Mouse (Mus musculus): ENCODE results near the gene Syt14. TPM values are rescaled to one million over a fixed set of nuclear protein-coding genes. Genes with fewer than 3 reads are reported as not detected.
A peak's percentile ranks its signal among the peaks of the same experiment; 100 is the strongest.

The Syt14 gene
- total RNA-seq, 1 experiment from 2014 or later, result 0.14 TPM

GRCm38 (mm10) chr1:192880130-192880529, 155.4 kb downstream of the Syt14 start:
- peak; percentile 56; the same call in 1 of the 2 replicates for ATAC-seq (replicated peaks; ENCODE audit: low read depth, poor library complexity, severe bottlenecking)

GRCm38 (mm10) chr1:192879086-192879580, 156.4 kb downstream of the Syt14 start:
- no peak for ATAC-seq (replicated peaks; ENCODE audit: low read depth, poor library complexity, severe bottlenecking)

GRCm38 (mm10) chr1:192872841-192873240, 162.7 kb downstream of the Syt14 start:
- no peak for ATAC-seq (replicated peaks; ENCODE audit: low read depth, poor library complexity, severe bottlenecking)

GRCm38 (mm10) chr1:192869761-192870160, 165.8 kb downstream of the Syt14 start:
- ATAC-seq (replicated peaks; ENCODE audit: low read depth, poor library complexity, severe bottlenecking), result no peak

DNA sequence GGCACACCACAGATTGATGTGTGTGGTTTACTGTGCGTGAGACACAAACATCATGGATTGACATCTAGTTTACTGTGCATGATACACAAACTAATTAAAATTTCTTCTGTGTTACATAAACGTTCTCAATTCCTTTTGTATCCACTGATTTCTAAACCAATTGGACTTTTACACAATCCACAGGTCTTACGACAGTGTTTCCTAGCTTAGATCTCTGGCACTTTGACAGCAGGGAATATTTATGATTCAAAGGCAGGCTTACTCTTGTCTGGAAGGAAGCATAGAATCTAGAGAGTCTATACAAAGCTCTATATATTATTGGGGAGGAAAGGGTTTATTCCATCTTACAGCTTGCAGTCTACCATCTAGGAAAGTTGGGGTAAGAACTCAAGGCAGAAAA, 171.1 kb downstream of the Syt14 start:
- ATAC-seq (replicated peaks; ENCODE audit: low read depth, poor library complexity, severe bottlenecking), result no peak

GRCm38 (mm10) chr1:192861305-192861960, 174.1 kb downstream of the Syt14 start:
- no peak for ATAC-seq (replicated peaks; ENCODE audit: low read depth, poor library complexity, severe bottlenecking)

DNA sequence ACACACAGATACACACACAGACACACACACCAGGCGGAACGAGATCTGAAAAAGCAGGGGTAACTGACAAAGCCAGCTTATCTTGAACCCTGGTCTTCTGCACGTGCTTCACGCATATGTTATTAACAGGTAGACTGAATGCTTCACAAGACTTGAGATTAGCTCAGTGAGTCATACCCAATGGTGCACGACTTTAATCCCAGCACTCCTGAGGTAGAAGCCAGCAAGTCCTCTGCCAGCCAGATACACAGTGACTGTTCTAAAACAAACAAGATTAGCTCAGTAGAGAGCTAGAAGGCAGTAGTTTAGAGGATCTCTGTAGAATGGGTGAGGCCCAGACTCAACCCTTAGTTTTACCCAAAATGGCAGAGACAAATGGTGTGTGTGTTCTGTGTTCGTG, 175.3 kb downstream of the Syt14 start:
- no peak for ATAC-seq (replicated peaks; ENCODE audit: low read depth, poor library complexity, severe bottlenecking)

GRCm38 (mm10) chr1:192857582-192857981, 178.0 kb downstream of the Syt14 start:
- ATAC-seq (replicated peaks; ENCODE audit: low read depth, poor library complexity, severe bottlenecking), result no peak

DNA sequence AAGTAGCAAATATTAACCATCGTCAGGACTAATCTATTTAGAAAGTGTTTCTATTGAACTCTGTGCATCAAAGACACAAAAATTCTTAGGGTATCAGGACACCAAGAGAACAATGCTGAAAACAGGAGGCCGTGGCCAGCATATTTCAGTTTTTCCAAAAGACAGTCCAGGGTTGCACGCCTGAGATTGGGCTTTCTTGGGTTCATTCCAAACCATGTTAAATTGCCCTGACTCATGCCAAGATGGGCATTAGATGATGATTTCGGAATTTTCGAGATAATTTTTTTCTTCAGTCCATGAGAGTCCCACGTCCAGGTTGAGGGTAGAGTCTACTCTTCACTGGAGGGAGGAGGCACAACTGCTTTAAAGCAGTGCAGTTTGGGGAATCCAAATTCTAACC, 178.6 kb downstream of the Syt14 start:
- ATAC-seq (replicated peaks; ENCODE audit: low read depth, poor library complexity, severe bottlenecking), result no peak

DNA sequence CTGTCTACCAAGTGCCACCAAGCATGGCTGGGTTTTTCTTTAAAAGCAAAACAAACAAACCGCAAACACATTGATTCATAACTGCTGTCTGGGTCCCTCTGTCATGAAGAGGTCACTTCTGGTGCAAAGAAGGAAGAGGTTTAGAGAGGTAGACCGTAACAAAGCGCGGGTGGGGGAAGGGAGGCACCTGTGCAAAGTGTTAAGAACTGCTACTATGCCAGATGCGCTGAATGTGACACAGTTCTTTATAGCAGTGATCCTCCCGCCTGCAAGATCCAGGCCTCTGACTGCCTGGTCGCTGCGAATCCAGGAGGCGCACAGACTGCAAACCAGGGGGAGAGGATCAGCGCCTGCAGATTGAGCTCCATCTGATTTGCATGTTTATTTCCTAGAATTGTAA, 179.2 kb downstream of the Syt14 start:
- no peak for ATAC-seq (replicated peaks; ENCODE audit: low read depth, poor library complexity, severe bottlenecking)

DNA sequence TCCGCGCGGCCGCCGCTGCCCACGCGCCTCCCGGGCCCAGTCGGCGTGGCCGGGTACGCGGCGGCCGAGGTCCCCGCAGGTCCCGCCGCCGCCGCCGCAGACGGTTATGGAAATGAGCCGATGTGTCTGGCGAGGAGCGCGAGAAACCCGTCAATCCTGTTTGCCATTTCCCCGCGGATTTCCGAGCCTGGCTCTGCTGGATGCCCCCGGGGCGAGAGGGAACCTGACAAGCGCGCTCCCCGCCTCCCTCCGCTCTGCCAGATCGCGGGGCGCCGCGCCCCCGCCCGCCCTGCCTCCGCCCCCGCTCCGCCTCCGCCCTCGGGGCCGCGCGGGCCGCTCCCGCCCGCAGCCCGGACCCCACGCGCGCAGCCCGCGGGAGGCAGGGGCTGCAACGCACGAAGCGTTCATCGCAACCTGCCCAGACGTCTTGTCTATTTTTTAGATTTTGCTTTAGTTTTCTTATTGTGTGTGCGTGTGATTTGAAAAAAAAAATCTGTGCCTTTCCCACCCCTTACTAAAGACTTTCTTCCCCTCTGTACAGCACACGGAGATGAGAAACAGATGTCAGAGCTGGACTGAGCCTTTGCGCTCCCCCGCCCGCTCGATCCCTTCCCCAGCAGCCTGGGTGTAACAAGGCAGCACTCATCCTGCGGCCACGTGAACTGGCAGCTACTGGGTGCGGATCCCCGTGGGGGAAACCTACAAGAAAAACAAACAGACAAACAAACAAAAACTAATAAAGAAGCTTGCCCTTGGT, 179.9 kb downstream of the Syt14 start, which contains the start of gene Sertad4:
Sertad4 (minus strand) TSS at position 283 of the 757 bp plus-strand sequence.
- 0 out of 2 replicates have a peak, but pooled peaks have one; percentile 26 for ATAC-seq (replicated peaks; ENCODE audit: low read depth, poor library complexity, severe bottlenecking)

GRCm38 (mm10) chr1:192854819-192855271, 180.7 kb downstream of the Syt14 start:
- ATAC-seq (replicated peaks; ENCODE audit: low read depth, poor library complexity, severe bottlenecking), result no peak

DNA sequence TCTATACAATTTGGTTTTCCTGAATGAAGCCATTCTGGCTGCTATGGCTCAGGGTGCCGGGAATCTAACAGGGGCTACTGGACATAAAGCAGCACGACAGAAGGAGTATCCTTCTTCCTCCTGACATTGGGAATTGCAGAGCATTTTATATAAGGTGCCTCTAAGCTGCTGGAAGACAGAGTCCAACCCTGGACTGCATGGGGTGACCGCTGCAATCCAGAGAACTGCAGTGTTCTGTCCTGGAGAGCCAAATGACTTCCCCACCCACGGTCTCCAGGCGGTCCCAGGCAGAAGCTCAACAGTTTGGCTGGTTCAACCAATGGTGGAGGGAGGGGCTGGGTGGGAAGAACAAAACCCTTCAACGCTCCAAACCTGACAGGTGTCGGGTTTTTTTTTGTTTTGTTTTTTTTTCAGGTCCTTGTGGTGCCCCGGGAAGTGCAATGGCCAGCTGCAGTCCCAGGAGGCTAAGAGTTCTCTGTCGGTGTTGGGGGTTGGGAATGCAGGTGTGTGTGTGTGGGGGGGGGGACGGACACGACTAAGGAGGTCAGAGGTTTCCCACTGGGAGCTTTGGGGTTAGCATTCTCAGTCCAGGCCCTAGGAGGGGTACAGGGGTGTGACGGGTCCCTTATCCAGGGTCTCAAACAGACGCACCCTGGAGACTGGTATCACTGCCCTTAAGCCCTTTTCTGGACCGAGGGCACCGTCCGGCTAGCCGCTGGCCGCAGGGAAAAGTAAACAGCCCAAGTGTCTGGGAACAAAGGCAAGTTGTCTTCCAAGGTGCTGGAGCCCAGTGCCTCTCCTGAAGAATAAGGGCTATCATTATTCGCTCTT, 181.4 kb downstream of the Syt14 start:
- ATAC-seq (replicated peaks; ENCODE audit: low read depth, poor library complexity, severe bottlenecking), result no peak

GRCm38 (mm10) chr1:192853429-192853828, 182.1 kb downstream of the Syt14 start:
- no peak for ATAC-seq (replicated peaks; ENCODE audit: low read depth, poor library complexity, severe bottlenecking)

DNA sequence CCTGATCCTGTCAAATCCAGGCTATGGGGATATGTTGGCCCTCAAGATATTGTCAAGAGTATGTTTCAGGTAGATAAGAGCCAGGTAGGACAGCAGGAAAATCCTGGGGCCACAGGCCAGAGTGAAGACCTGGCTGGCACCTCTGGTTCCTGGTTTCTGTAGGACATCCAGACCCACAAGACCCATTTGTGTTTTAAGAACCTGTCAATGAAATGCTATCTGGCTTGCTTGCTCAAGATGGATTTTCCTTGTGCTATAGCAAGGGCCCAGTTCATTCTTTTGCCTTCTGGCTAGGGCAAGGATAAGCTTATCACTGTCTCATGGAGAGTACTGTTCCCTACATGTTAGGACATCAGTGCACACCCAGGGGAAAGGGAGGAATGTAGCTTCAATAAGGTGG, 183.5 kb downstream of the Syt14 start:
- no peak for ATAC-seq (replicated peaks; ENCODE audit: low read depth, poor library complexity, severe bottlenecking)

- no peak for ATAC-seq (replicated peaks; ENCODE audit: low read depth, poor library complexity, severe bottlenecking)
Observed at GRCm38 (mm10) chr1:192851640-192852039, 183.9 kb downstream of the Syt14 start.

- ATAC-seq (replicated peaks; ENCODE audit: low read depth, poor library complexity, severe bottlenecking), result no peak
Observed at GRCm38 (mm10) chr1:192851126-192851525, 184.4 kb downstream of the Syt14 start.

- no peak for ATAC-seq (replicated peaks; ENCODE audit: low read depth, poor library complexity, severe bottlenecking)
Observed at GRCm38 (mm10) chr1:192849616-192850015, 186.0 kb downstream of the Syt14 start.

DNA sequence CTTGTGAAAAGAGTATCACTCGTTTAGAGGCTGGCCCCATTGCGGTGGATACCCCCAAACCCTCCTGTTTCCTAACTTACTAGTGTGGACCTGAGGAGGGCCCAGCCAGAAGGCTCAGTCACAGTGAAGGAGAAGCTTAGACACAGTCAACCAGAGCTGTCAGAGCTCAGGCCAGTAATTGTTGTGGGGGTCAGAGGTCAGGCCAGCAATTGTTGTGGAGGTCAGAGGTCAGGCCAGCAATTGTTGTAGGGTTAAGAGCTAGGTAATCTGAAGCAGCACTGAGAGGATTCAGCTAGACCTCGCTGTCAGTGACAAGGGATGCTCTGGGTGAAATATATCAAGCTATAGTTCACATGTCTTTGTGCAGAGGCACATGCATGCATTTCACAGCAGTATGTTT, 188.3 kb downstream of the Syt14 start:
- no peak for ATAC-seq (replicated peaks; ENCODE audit: low read depth, poor library complexity, severe bottlenecking)

Data from common myeloid progenitor, adult 5-6 weeks (primary cell).